Mouse (Mus musculus): ENCODE measurements around the gene Mpig6b.

- TF ChIP-seq POLR2A (IDR thresholded peaks at IDR 0.05; ENCODE audit: control insufficient read depth, low read depth, low read length) (no peak), CTCF (IDR thresholded peaks at IDR 0.05; ENCODE audit: control insufficient read depth, insufficient read depth, insufficient replicate concordance, low read depth, low read length) (no peak)
Observed at GRCm38 (mm10) chr17:35021842-35022477, 44.0 kb downstream of the Mpig6b start.
